Mouse (Mus musculus): Measurements from ENCODE around the gene Atad5.

DNA sequence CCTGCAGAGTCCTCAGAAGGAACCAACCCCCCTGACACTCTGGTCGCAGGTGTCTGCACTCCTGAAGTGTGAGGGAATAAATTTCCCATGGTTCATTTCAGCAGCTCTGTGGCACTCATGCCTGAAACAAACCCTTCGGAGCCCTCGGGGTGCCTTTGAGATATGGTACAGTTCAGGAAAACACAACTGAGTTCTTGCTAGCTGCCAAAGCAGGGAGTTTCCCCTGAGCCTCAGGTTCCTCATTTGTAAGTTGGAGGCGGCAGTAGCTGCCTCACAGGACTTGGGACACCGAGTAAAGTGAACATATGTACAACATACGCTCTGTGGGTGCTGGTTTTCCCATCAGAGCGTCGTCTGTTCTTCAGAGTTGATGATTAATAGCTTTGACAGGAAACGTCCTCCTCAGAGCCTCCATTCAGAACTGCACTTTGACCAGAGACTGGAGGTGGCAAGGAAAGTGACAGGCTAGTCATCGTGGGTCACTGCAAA lies 56.6 kb downstream of the Atad5 start:
- TF ChIP-seq ZC3H11A (IDR thresholded peaks at IDR 0.05; ENCODE audit: low read depth, low read length) (no peak), CTCF (IDR thresholded peaks at IDR 0.05 in 2 of 3, conservative IDR thresholded peaks at IDR 0.05 in 1 of 3; ENCODE audit: control insufficient read depth in 1 of 3, insufficient read depth in 1 of 3, low read depth in 2 of 3, low read length in 3 of 3, poor library complexity in 1 of 3, severe bottlenecking in 1 of 3) (no peak), POLR2A (IDR thresholded peaks at IDR 0.05; ENCODE audit: control insufficient read depth in 1 of 2, insufficient read depth in 1 of 2, low read depth in 1 of 2, low read length in 2 of 2, poor library complexity in 1 of 2) (peak; percentile 45 to 60; a peak in 3 of 4 replicates)
